Mouse (Mus musculus) hindbrain, postnatal 0 days (tissue): ENCODE data around the gene Il22ra2. TPM values are rescaled to one million over a fixed set of nuclear protein-coding genes. Genes with fewer than 3 reads are reported as not detected.

ENCODE experiments used
- ATAC-seq: fragments of 200-750 bp; cut with Nextera tagmentation; 2 replicates; pipeline ENCODE4 v1.8.0; 2017; ENCODE audit warnings: mild to moderate bottlenecking, moderate TSS enrichment, moderate library complexity
- DNase-seq: peaks from one replicate; pipeline ENCODE4 v3.0.0-alpha.2; 2015; ENCODE audit warnings: low spot score
- H3K27ac ChIP-seq: fragments of 300-500 bp; sonication (generic); 2 replicates; pipeline ENCODE4 v1.5.1; 2014; ENCODE audit warnings: mild to moderate bottlenecking
- H3K27me3 ChIP-seq: fragments of 300-500 bp; sonication (generic); 2 replicates; pipeline ENCODE4 v1.6.1; 2014; ENCODE audit warnings: low read length, mixed read lengths; ENCODE audit not compliant: insufficient read depth
- H3K36me3 ChIP-seq: fragments of 300-500 bp; sonication (generic); 2 replicates; pipeline ENCODE4 v1.6.1; 2014; ENCODE audit warnings: low read length, mixed read lengths; ENCODE audit not compliant: insufficient read depth
- H3K4me1 ChIP-seq: fragments of 300-500 bp; sonication (generic); 2 replicates; pipeline ENCODE4 v1.6.1; 2014; ENCODE audit warnings: antibody characterized with exemption, low read length, mixed read lengths; ENCODE audit not compliant: insufficient read depth
- H3K4me2 ChIP-seq: fragments of 300-500 bp; sonication (generic); 2 replicates; pipeline ENCODE4 v1.6.1; 2014; ENCODE audit warnings: low read depth, mild to moderate bottlenecking, low read length, moderate library complexity, mixed read lengths
- H3K4me3 ChIP-seq: fragments of 300-500 bp; sonication (generic); 2 replicates; pipeline ENCODE4 v1.5.1; 2014; ENCODE audit warnings: low read length
- H3K9ac ChIP-seq: fragments of 300-500 bp; sonication (generic); replicated peaks from 2 replicates; pipeline ENCODE4 v1.6.1; 2014; ENCODE audit warnings: mild to moderate bottlenecking, low read length, moderate library complexity, mixed read lengths
- H3K9me3 ChIP-seq: fragments of 300-500 bp; sonication (generic); 2 replicates; pipeline ENCODE4 v1.6.1; 2016; ENCODE audit warnings: low read length, mixed read lengths
- CTCF ChIP-seq: IDR thresholded peaks from 2 replicates; pipeline ENCODE4 v1.5.1; 2016; ENCODE audit warnings: antibody characterized with exemption, control low read depth, low read depth
- WGBS: fragments of 180-500 bp; shearing (Covaris S2); extraction: QIAGEN DNeasy Blood & Tissue Kit; methylation state at CpG from one replicate; pipeline ENCODE4 v1.1.7; 2014; 5-methylcytosine and 5-hydroxymethylcytosine counted together
- polyA plus RNA-seq: library from polyadenylated mRNA; unstranded; fragments of >200 nt; fragmentation: Nextera tagmentation; extraction: Ambion mirVana; gene quantifications from 2 replicates; pipeline ENCODE4 v1.2.1, GENCODE M21; 2015
- total RNA-seq: library from RNA; depleted of rRNA; stranded (reverse); fragments of >200 nt; gene quantifications from 2 replicates; pipeline ENCODE4 v1.2.3, GENCODE M21; 2014

Il22ra2 gene
- total and polyA plus RNA-seq, 2 experiments from 2014 or later, result not detected

DNA sequence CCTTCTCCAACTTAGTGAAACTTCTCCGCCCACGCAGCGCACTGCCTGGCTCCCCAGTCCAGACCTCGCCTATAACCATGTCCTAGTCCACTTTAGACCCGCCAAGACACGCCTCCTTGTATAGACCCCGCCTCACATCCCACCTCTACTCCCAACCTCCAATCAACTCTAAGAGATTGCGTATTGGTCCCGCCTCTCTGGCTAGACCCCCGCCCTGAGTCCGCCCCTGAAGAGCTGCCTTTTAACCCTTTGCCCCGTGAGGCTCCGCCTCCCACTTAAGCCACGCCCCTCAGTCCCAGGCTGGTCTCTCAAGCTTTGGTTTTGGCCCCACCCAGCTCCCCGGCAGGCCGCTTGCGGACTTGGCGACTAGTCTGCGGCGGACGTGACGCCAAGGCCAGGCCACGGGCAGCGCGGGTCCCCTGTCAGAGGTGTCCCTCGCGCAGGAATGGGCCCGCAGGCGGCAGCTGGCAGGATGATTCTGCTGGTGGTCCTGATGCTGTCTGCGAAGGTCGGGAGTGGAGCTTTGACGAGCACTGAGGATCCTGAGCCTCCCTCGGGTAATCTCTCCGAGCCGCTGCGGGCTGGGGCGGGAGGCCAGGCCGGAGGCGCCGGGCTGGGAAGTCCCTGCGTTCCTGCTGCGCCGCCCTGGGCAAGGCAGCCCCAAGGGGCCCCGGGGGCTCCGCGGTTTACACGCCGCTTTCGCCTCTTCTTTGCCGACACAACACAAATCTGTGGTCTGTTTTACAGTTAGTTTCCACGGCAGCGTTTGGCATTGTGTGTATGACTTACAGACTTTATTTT is 30.0 kb upstream of the Il22ra2 start, which contains the start of gene Ifngr1:
Gene Ifngr1, plus strand, starts transcription at position 309 of the 801 bp plus-strand sequence.
- H3K4me2 ChIP-seq, result peak within 1 kb of the TSS; percentile 93
- H3K9ac ChIP-seq, result peak within 1 kb of the TSS; percentile 74
- no peaks in the 10 kb centered on the region for H3K9me3 ChIP-seq
- DNase-seq, result peak; percentile 97
- H3K36me3 ChIP-seq, result no peaks in the 10 kb centered on the region
- H3K4me3 ChIP-seq, result peak within 1 kb of the TSS; percentile 84
- no peak for TF ChIP-seq CTCF
- no peaks in the 10 kb centered on the region for H3K27me3 ChIP-seq
- WGBS, result 0% methylated on average over 52 of the region's 52 CpGs
- peaks cover 4% of the 10 kb centered on the region; the same call in 1 of the 2 replicates for H3K4me1 ChIP-seq
- H3K27ac ChIP-seq, result peak within 1 kb of the TSS; percentile 76
- ATAC-seq, result peak; percentile 100

DNA sequence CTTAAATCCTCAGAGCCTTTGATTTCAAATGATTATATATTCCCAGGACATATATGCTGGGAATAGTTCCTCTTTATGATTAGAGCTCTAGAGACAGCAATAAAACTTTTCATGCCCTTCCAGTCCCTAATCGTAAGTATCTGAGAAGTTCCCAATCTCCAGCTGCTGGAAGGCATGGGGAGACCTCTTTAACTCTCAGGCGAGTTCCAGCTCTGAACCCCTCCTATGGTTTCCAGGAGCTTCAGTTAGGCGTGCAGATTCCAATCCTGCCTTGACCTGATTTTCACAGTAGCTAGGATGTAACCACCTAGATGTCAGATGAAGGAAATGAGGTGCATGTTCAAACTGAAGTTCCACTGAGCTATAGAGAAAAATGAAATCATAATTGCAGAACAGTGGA is 29.2 kb upstream of the Il22ra2 start:
- Histone ChIP-seq H3K4me3 (peak overlapping the region; percentile 84), H3K27me3 (no peaks in the 10 kb centered on the region), H3K27ac (peak overlapping the region; percentile 76; the same call in 1 of the 2 replicates), H3K36me3 (no peaks in the 10 kb centered on the region), H3K4me2 (peak overlapping the region; percentile 93), H3K9me3 (no peaks in the 10 kb centered on the region), H3K4me1 (peaks cover 4% of the 10 kb centered on the region; the same call in 1 of the 2 replicates), H3K9ac (peak overlapping the region; percentile 74)
- 2% methylated on average over 3 of the region's 3 CpGs for WGBS
- TF ChIP-seq CTCF, result no peak
- DNase-seq (peak; percentile 12), ATAC-seq (no peak)

DNA sequence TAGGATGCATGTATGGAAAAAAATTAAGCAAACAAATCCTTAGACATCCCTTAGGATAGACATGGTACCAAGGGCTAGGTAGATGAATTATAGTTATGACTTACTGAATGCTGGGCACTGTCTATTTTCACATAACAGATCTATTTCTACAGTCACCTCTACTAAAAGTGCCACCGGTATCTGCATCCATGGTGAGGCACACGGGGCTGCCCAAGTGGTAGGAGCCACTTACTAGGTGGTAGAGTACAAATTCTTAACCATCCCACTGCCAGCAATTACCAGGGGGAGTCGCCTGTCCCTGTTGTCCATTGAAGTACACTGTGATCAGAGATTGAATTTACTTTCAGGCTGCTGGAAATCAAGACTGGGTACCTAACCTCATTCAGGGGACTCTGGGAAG is 28.5 kb upstream of the Il22ra2 start:
- H3K9me3 ChIP-seq, result no peaks in the 10 kb centered on the region
- H3K36me3 ChIP-seq, result no peaks in the 10 kb centered on the region
- no peak overlapping the region for H3K9ac ChIP-seq
- WGBS, result 84% methylated on average over 3 of the region's 3 CpGs
- peak overlapping the region; percentile 25; the same call in 1 of the 2 replicates for H3K4me2 ChIP-seq
- DNase-seq (no peak), ATAC-seq (no peak)
- no peak overlapping the region for H3K4me3 ChIP-seq
- H3K27me3 ChIP-seq, result no peaks in the 10 kb centered on the region
- peaks cover 4% of the 10 kb centered on the region; the same call in 1 of the 2 replicates for H3K4me1 ChIP-seq
- H3K27ac ChIP-seq, result no peak overlapping the region
- TF ChIP-seq CTCF, result no peak

DNA sequence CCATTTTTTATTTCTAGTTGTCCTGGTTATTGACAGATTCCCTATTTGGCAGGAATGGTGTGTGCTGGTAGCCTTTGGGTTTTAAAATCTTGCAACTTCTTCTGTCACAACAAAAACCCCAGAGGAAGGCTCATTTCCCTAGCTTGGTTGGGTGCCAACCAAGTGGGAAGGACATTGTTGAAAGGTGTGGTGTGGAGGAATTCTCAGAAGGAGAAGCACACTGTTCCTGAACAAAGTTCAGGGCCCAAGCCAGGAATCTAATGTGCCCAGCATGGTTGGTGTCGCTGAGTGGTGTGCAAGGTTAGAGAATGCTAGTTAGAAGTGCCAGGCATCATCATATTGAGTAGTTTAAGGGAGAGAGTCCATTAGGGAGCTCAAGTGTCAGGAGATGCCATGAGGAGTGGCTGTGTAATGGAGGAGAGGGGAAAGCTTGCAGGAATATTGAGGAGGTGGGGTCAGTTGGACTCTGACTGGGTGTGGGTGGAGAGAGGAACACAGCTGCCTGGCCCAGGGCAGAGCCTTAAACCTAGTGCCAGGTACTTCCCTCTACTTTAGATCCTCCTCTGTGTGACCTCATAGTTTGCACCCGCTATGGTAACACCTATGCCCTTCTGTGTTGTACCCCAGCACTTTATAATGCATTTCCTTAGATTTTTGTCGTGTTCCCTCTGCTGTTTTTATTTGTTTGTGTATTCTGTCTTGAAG is 27.4 kb upstream of the Il22ra2 start:
- Histone ChIP-seq H3K36me3 (no peaks in the 10 kb centered on the region), H3K9ac (no peak overlapping the region), H3K27me3 (no peaks in the 10 kb centered on the region), H3K27ac (no peak overlapping the region), H3K4me1 (peaks cover 4% of the 10 kb centered on the region; the same call in 1 of the 2 replicates), H3K9me3 (no peaks in the 10 kb centered on the region), H3K4me2 (no peak overlapping the region), H3K4me3 (no peak overlapping the region)
- no peak for ATAC-seq
- no peak for DNase-seq
- WGBS, result 77% methylated on average over 3 of the region's 3 CpGs
- TF ChIP-seq CTCF, result no peak

DNA sequence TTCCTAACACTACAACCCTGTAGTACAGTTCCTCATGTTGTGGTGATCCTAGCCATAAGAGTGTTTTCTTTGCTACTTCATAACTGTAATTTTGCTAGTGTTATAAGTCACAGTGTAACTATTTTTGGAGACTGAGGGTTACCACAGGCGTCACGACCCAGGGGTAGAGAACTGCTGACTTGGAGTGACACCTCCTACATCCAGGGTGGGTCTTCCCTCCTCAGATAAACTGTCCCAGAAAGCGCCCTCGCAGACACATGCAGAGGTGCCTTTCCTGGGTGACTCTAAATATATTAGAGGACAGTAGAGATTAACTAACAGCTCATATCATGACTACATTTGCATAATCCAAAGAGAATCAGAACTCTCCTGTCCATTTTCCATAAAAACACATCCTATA is 24.9 kb upstream of the Il22ra2 start:
- WGBS, result 87% methylated on average over 4 of the region's 4 CpGs
- H3K4me2 ChIP-seq, result no peak overlapping the region
- H3K9ac ChIP-seq, result no peak overlapping the region
- no peaks in the 10 kb centered on the region for H3K9me3 ChIP-seq
- peaks cover 4% of the 10 kb centered on the region; the same call in 1 of the 2 replicates for H3K36me3 ChIP-seq
- no peaks in the 10 kb centered on the region for H3K27me3 ChIP-seq
- peaks cover 4% of the 10 kb centered on the region; the same call in 1 of the 2 replicates for H3K4me1 ChIP-seq
- DNase-seq, result no peak
- TF ChIP-seq CTCF, result no peak
- no peak for ATAC-seq
- H3K27ac ChIP-seq, result no peak overlapping the region
- H3K4me3 ChIP-seq, result no peak overlapping the region

DNA sequence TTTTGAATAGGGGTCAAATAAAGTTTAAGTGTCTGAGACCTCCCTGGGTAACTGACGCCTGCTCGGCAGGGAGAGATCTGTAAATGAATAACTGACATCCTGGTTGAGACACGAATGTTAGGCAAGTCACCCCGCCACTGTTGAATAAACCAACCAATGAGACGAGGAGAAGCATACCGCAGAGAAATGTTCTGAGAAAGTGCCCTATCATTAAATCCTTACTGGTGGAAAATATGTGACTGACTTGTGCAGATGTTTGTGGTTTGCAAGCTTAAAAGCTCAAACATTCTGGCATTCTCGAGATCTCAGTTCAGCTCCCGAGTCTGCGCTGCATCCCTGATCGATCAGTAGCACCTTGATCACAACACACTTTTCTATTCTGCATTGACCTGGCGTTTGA is 23.7 kb upstream of the Il22ra2 start:
- H3K36me3 ChIP-seq, result peaks cover 5% of the 10 kb centered on the region; the same call in 1 of the 2 replicates
- ATAC-seq (no peak), DNase-seq (no peak)
- H3K4me1 ChIP-seq, result peaks cover 4% of the 10 kb centered on the region; the same call in 1 of the 2 replicates
- no peak overlapping the region for H3K27ac ChIP-seq
- no peaks in the 10 kb centered on the region for H3K9me3 ChIP-seq
- no peak overlapping the region for H3K4me3 ChIP-seq
- no peak overlapping the region for H3K9ac ChIP-seq
- WGBS, result 83% methylated on average over 11 of the region's 11 CpGs
- no peak overlapping the region for H3K4me2 ChIP-seq
- H3K27me3 ChIP-seq, result no peaks in the 10 kb centered on the region
- no peak for TF ChIP-seq CTCF
